Mouse (Mus musculus): Measurements from ENCODE around the gene Arl8a.

GRCm38 (mm10) chr1:135185936-135186335, 39.3 kb downstream of the Arl8a start:
- no peak for TF ChIP-seq POLR2A (IDR thresholded peaks at IDR 0.05; ENCODE audit: borderline replicate concordance, extremely low read depth, low read depth, low read length)
- no peak for TF ChIP-seq CTCF (IDR thresholded peaks at IDR 0.05; ENCODE audit: insufficient read depth, low read length)

All from lung, adult 2 months (tissue).